Mouse (Mus musculus): Measurements from ENCODE around the gene Ogg1. TPM values are rescaled to one million over a fixed set of nuclear protein-coding genes. Genes with fewer than 3 reads are reported as not detected.

Ogg1 gene
- total RNA-seq, 2 experiments from 2014 or later: 3.9 to 5.2 TPM

GRCm38 (mm10) chr6:113384351-113384927, 57.7 kb downstream of the Ogg1 start:
- no peak for TF ChIP-seq CTCF (IDR thresholded peaks at IDR 0.05)
- intact Hi-C loops (cut with DNase I): no loop called here
- H3K4me3 ChIP-seq: no peak overlapping the region
- no peak overlapping the region for H3K27ac ChIP-seq
- no peak for DNase-seq

Other genes with a start within 250 kb of the Ogg1 start
- 10 to 100 TPM; 28.4 to 29.3 TPM for gene Setd5, start 249.6 kb upstream of the Ogg1 start, total RNA-seq (2021)
- gene Lhfpl4, start 131.6 kb upstream of the Ogg1 start, total RNA-seq (2021): under 1 TPM; 0.39 to 0.54 TPM
- gene Mtmr14, start 89.1 kb upstream of the Ogg1 start, total RNA-seq (2021): 10 to 100 TPM; 14.9 to 16.0 TPM
- gene Cpne9, start 44.7 kb upstream of the Ogg1 start, total RNA-seq (2021): not detected
- gene Brpf1, start 19.8 kb upstream of the Ogg1 start, total RNA-seq (2021): 10 to 100 TPM; 10.2 to 10.3 TPM
- 10 to 100 TPM; 39.3 to 39.5 TPM for gene Camk1, start 17.0 kb downstream of the Ogg1 start, total RNA-seq (2021)
- gene Tada3, start 50.9 kb downstream of the Ogg1 start, total RNA-seq (2021): 10 to 100 TPM; 14.1 to 15.5 TPM
- 10 to 100 TPM; 47.4 to 53.4 TPM for gene Arpc4, start 51.1 kb downstream of the Ogg1 start, total RNA-seq (2021)
- 1 to 10 TPM in 1 of 2 experiments, under 1 TPM in 1; 0.48 to 1.3 TPM for gene Ttll3, start 62.3 kb downstream of the Ogg1 start, total RNA-seq (2021)
- 1 to 10 TPM; 7.7 to 8.3 TPM for gene Rpusd3, start 92.4 kb downstream of the Ogg1 start, total RNA-seq (2021)
- gene Cidec, start 108.8 kb downstream of the Ogg1 start, total RNA-seq (2021): 1 to 10 TPM in 1 of 2 experiments, under 1 TPM in 1; 0.97 to 5.0 TPM
- 10 to 100 TPM; 28.2 to 29.7 TPM for gene Jagn1, start 115.6 kb downstream of the Ogg1 start, total RNA-seq (2021)
- under 1 TPM; 0.25 to 0.26 TPM for gene Il17re, start 131.5 kb downstream of the Ogg1 start, total RNA-seq (2021)
- gene Il17rc, start 144.5 kb downstream of the Ogg1 start, total RNA-seq (2021): 1 to 10 TPM; 4.2 to 4.7 TPM
- 10 to 100 TPM; 47.5 to 54.4 TPM for gene Creld1, start 156.3 kb downstream of the Ogg1 start, total RNA-seq (2021)
- gene Prrt3, start 175.0 kb downstream of the Ogg1 start, total RNA-seq (2021): under 1 TPM; 0.08 to 0.11 TPM
- gene Emc3, start 204.7 kb downstream of the Ogg1 start, total RNA-seq (2021): 10 to 100 TPM; 54.9 to 63.2 TPM
- under 1 TPM; 0.10 to 0.28 TPM for gene Fancd2, start 204.7 kb downstream of the Ogg1 start, total RNA-seq (2021)